15 mouse cellular contexts compared by ENCODE assay signal in the genomic region with DNA sequence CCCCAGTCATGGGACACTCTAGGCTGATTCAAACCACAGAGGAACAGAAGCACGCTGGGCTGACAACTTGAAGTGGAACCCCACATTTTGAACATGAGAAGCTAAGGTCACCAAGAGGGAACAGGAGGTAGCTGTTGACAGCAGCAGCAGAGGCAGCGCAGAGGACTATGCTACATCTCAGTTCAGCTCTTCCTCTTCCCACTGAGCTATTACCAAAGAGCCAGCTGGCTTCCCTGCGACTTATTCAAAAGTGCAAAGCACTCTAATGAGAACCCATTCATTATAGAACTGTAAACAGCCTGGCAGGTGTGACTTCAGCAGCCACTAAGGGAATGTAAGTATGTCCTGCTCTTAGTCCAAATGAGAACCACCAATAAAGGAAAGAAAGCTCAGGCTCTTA. TPM values are rescaled to one million over a fixed set of nuclear protein-coding genes. Genes with fewer than 3 reads are reported as not detected.
DNase-seq lines count a peak whose midpoint lies in the region; ATAC-seq and TF ChIP-seq lines count a peak whose summit lies in the region.
"Had no signal": no experiment of that assay in that cellular context is flagged by ENCODE, and none has a peak within 500 bp of the region (broad histone marks: within the 10 kb centered on the region; RNA-seq: fewer than 3 reads in every experiment).

No protein-coding gene starts in this region.

- peak overlapping the region; percentile 78; the same call in 1 of the 2 replicates for H3K27ac ChIP-seq in left cerebral cortex, adult 2 months
- H3K27ac ChIP-seq in intestine, embryonic 14.5 days (ENCODE audit: low read depth) = peak overlapping the region; percentile 6; the same call in 1 of the 2 replicates
- H3K27ac ChIP-seq in stomach, embryonic 14.5 days (ENCODE audit: low read length) = peak overlapping the region; percentile 75; the same call in 1 of the 2 replicates
- H3K27ac ChIP-seq: liver, embryonic 15.5 days had no signal

- peaks cover 23% of the 10 kb centered on the region for H3K36me3 ChIP-seq in intestine, embryonic 14.5 days (ENCODE audit: control insufficient read depth, insufficient read depth, low read length)
- peaks cover 6% of the 10 kb centered on the region for H3K36me3 ChIP-seq in stomach, embryonic 14.5 days (ENCODE audit: control insufficient read depth, insufficient read depth, low read length)

- DNase-seq in heart, adult 11 months = peak; percentile 82
- DNase-seq in heart, postnatal 14 days = no peak
- DNase-seq in left cerebral cortex, adult 2 months (ENCODE audit: extremely low spot score in 1 of 2, low spot score in 2 of 2) = no peak
- DNase-seq in left cerebral cortex, postnatal 14 days (ENCODE audit: low spot score in 2 of 2) = no peak
- no peak for DNase-seq in intestine, embryonic 14.5 days (ENCODE audit: low spot score)
- no peak for DNase-seq in cerebellum, adult 8-10 months
- DNase-seq: cerebellum, postnatal 14 days; kidney, adult 11 months; lung, postnatal 4 days; right cerebral cortex, postnatal 14 days; thymus, postnatal 4 days had no signal

- H3K9ac ChIP-seq in intestine, embryonic 14.5 days (ENCODE audit: low read length) = no peak overlapping the region
- no peak overlapping the region for H3K9ac ChIP-seq in stomach, embryonic 14.5 days (replicated peaks; ENCODE audit: low read depth, low read length)
- H3K9ac ChIP-seq: liver, embryonic 15.5 days had no signal

- no peak for ATAC-seq in intestine, embryonic 14.5 days (replicated peaks; ENCODE audit: low FRiP score, low TSS enrichment, low read depth)
- ATAC-seq in stomach, embryonic 14.5 days (ENCODE audit: insufficient number of reproducible peaks, insufficient read depth, low FRiP score, low read depth) = no peak
- ATAC-seq: CD4-positive, CD25-positive, alpha-beta regulatory T cell, adult 4 months; midbrain, embryonic 16.5 days had no signal

- intact Hi-C loops in heart, postnatal 14 days (cut with DNase I) = no loop called here
- intact Hi-C loops in left cerebral cortex, adult 2 months (cut with DNase I) = loop anchor here (2.0 kb wide), 1 partner anchor 35 kb away; the partner anchor contains the start of gene Slc35d1
- intact Hi-C loops in left cerebral cortex, postnatal 14 days (cut with DNase I) = no loop called here

- TF ChIP-seq CTCF in left cerebral cortex, adult 2 months (IDR thresholded peaks at IDR 0.05) = no peak

- H3K4me1 ChIP-seq in intestine, embryonic 14.5 days (replicated peaks; ENCODE audit: control insufficient read depth, insufficient read depth, low read length) = peaks cover 21% of the 10 kb centered on the region
- peaks cover 14% of the 10 kb centered on the region; the same call in 1 of the 2 replicates for H3K4me1 ChIP-seq in stomach, embryonic 14.5 days (ENCODE audit: control insufficient read depth, insufficient read depth, low read length)
- H3K4me1 ChIP-seq: liver, embryonic 15.5 days had no signal

- H3K4me3 ChIP-seq in left cerebral cortex, adult 2 months = no peak overlapping the region
- H3K4me3 ChIP-seq in intestine, embryonic 14.5 days (ENCODE audit: low read depth, low read length) = no peak overlapping the region
- H3K4me3 ChIP-seq in stomach, embryonic 14.5 days (ENCODE audit: low read depth, low read length) = no peak overlapping the region
- H3K4me3 ChIP-seq: liver, embryonic 15.5 days had no signal

- no peak overlapping the region for H3K4me2 ChIP-seq in intestine, embryonic 14.5 days (ENCODE audit: low read length)
- no peak overlapping the region for H3K4me2 ChIP-seq in stomach, embryonic 14.5 days (replicated peaks; ENCODE audit: low read depth, low read length)
- H3K4me2 ChIP-seq: liver, embryonic 15.5 days had no signal

- WGBS in intestine, embryonic 14.5 days = 54% methylated on average over 3 of the region's 3 CpGs
- WGBS in stomach, embryonic 14.5 days = 44% methylated on average over 3 of the region's 3 CpGs

- no peaks in the 10 kb centered on the region for H3K9me3 ChIP-seq in intestine, embryonic 14.5 days (ENCODE audit: control insufficient read depth, low read length)
- no peaks in the 10 kb centered on the region for H3K9me3 ChIP-seq in stomach, embryonic 14.5 days (ENCODE audit: control insufficient read depth, low read depth, low read length)
- H3K9me3 ChIP-seq: liver, embryonic 15.5 days had no signal

- H3K27me3 ChIP-seq in intestine, embryonic 14.5 days (replicated peaks; ENCODE audit: control insufficient read depth, insufficient read depth, low read length) = no peaks in the 10 kb centered on the region
- no peaks in the 10 kb centered on the region for H3K27me3 ChIP-seq in stomach, embryonic 14.5 days (ENCODE audit: control insufficient read depth, insufficient read depth, low read length)
- H3K27me3 ChIP-seq: liver, embryonic 15.5 days had no signal

RNA-seq across cellular contexts. Expression of gene Slc35d1, which starts 35.4 kb away (rescaled TPM):
- total RNA-seq in heart, postnatal 14 days (2021) = 1 to 10 TPM; 7.4 to 8.8 TPM
- total RNA-seq in left cerebral cortex, adult 2 months (2021) = 10 to 100 TPM; 12.7 to 12.8 TPM
- total RNA-seq in left cerebral cortex, postnatal 14 days (2021) = 10 to 100 TPM; 12.6 to 14.6 TPM
- 9.4 and 9.7 TPM in 2 replicates for polyA plus RNA-seq in intestine, embryonic 14.5 days (2014; fragmentation: Nextera tagmentation; extraction: Ambion mirVana)
- polyA plus RNA-seq in stomach, embryonic 14.5 days (2014; fragmentation: Nextera tagmentation; extraction: Ambion mirVana) = 10.1 and 10.6 TPM in 2 replicates

Comparison
In these comparisons a context has a peak if more than half of its experiments do, and no peak if none do; other contexts are left out.
1. H3K27ac ChIP-seq: peak in every context shown above with its lines; median percentile 78 in left cerebral cortex, adult 2 months; 75 in stomach, embryonic 14.5 days; 6 in intestine, embryonic 14.5 days.